Mouse (Mus musculus) intestine, embryonic 15.5 days (tissue): ENCODE measurements around the gene Gm45808. TPM values are rescaled to one million over a fixed set of nuclear protein-coding genes. Genes with fewer than 3 reads are reported as not detected.

Experiments
- ATAC-seq: fragments of 200-750 bp; cut with Nextera tagmentation; 2 replicates; pipeline ENCODE4 v1.8.0; 2017; ENCODE audit warnings: moderate TSS enrichment, moderate library complexity
- H3K27ac ChIP-seq: fragments of 300-500 bp; sonication (generic); 2 replicates; pipeline ENCODE4 v1.5.1; 2015; ENCODE audit warnings: mild to moderate bottlenecking, inconsistent platforms
- H3K27me3 ChIP-seq: fragments of 300-500 bp; sonication (generic); replicated peaks from 2 replicates; pipeline ENCODE4 v1.6.1; 2015; ENCODE audit warnings: inconsistent platforms
- H3K36me3 ChIP-seq: fragments of 300-500 bp; sonication (generic); 2 replicates; pipeline ENCODE4 v1.6.1; 2015; ENCODE audit warnings: inconsistent platforms
- H3K4me1 ChIP-seq: fragments of 300-500 bp; sonication (generic); replicated peaks from 2 replicates; pipeline ENCODE4 v1.6.1; 2015; ENCODE audit warnings: inconsistent platforms
- H3K4me2 ChIP-seq: fragments of 300-500 bp; sonication (generic); replicated peaks from 2 replicates; pipeline ENCODE4 v1.6.1; 2015; ENCODE audit warnings: mild to moderate bottlenecking, inconsistent platforms
- H3K4me3 ChIP-seq: fragments of 300-500 bp; sonication (generic); replicated peaks from 2 replicates; pipeline ENCODE4 v1.5.1; 2015; ENCODE audit warnings: inconsistent platforms
- H3K9ac ChIP-seq: fragments of 300-500 bp; sonication (generic); 2 replicates; pipeline ENCODE4 v1.6.1; 2015; ENCODE audit warnings: inconsistent platforms
- H3K9me3 ChIP-seq: fragments of 300-500 bp; sonication (generic); 2 replicates; pipeline ENCODE4 v1.6.1; 2016; ENCODE audit warnings: inconsistent platforms
- WGBS: fragments of 180-500 bp; shearing (Covaris S2); methylation state at CpG from one replicate; pipeline ENCODE4 v1.1.7; 2015; 5-methylcytosine and 5-hydroxymethylcytosine counted together
- polyA plus RNA-seq: library from polyadenylated mRNA; unstranded; fragments of >200 nt; fragmentation: Nextera tagmentation; extraction: Ambion mirVana; gene quantifications from 2 replicates; pipeline ENCODE4 v1.2.1, GENCODE M21; 2015

The Gm45808 gene
- polyA plus RNA-seq, 1 experiment from 2014 or later = not detected

DNA sequence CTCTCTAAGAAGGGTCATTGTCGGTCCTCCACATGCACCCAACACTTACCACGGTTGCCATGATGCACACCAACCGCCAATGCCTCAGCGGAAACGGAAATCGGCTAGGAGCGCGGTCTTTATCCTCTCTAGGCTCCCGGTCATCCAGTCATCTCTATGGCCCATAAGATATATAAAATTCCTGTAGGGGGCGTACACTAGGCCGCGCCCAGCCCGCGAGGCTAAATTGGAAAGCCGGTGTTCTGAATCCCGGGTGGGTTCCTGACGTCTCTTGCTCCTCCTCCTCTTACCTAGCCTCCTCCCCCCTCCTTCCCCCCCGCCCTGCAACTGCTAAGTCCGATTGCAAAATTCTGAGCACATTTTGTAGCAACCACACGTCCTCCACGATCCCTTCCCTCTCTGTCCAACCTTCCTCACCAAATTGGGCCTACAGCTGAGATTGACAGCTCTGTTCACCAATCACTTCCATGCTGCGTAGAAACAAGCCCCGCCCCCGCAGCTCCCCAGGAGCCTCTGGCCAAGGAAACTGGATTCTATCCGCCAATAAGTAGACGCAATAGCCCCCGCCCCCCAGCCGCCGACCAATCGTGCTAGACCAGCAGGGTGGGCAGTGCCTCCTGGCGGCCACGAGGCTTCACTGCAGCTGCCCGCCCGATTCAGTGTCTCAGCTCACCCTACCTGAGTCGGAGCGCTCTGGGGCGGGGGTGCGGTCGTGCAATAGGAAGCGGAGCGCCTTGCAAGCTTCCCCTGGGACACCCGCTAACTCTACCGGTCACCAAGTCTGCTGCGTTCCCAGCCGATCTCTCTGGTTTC lies 52.2 kb downstream of the Gm45808 start, which contains the start of gene Gys1:
Gene Gys1 (plus strand): TSS at position 642 of the 813 bp plus-strand sequence.
- H3K36me3 ChIP-seq = peaks cover 17% of the 10 kb centered on the region
- ATAC-seq = peak; percentile 98
- H3K27me3 ChIP-seq = no peaks in the 10 kb centered on the region
- peak within 1 kb of the TSS; percentile 73 for H3K4me3 ChIP-seq
- peak within 1 kb of the TSS; percentile 80 for H3K9ac ChIP-seq
- H3K9me3 ChIP-seq = no peaks in the 10 kb centered on the region
- peaks cover 39% of the 10 kb centered on the region for H3K4me1 ChIP-seq
- under 1% methylated on average over 45 of the region's 45 CpGs for WGBS
- peak within 1 kb of the TSS; percentile 86 for H3K27ac ChIP-seq
- peak within 1 kb of the TSS; percentile 90 for H3K4me2 ChIP-seq

DNA sequence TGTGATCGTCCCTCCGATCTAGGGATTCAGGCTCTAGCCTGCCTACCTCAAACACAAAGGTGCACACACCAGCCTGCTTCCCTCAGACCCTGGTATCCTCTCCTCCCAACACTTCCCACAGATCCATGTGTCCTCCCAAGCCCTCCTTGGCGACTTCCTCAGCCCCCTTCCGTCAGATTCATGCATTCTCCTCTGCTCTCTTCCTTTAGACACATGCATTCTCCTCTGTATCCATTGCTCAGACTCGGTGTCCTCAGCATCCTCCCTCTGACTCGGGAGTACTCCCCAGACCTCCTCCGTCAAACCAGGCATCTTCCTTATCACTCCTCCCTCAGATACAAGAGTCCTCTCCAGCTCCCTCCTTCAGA lies 52.8 kb downstream of the Gm45808 start:
- Histone ChIP-seq H3K9me3 (no peaks in the 10 kb centered on the region), H3K9ac (peak overlapping the region; percentile 80), H3K27ac (peak overlapping the region; percentile 86), H3K27me3 (no peaks in the 10 kb centered on the region), H3K4me3 (peak overlapping the region; percentile 73), H3K4me1 (peaks cover 39% of the 10 kb centered on the region), H3K36me3 (peaks cover 22% of the 10 kb centered on the region), H3K4me2 (peak overlapping the region; percentile 90)
- ATAC-seq = no peak
- WGBS = under 1% methylated on average over 7 of the region's 7 CpGs

DNA sequence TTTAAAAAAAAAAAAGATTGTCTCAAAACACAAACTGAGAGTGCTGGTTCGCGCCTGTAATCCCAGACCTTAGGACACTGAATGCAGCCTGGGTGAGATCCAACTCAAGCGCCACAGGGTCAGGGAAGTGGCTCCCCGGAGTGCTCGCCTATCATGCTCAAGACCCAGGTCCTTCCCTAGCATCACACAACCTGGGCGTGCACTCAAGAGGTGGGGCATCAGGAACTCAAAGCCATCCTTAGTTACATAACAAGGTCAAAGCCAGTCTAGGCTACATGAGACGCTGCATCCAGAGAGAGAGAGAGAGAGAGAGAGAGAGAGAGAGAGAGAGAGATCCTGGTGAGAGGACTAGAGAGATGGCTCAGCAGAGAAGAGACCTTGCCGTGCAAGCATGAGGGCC lies 60.1 kb downstream of the Gm45808 start:
- ATAC-seq = no peak
- H3K36me3 ChIP-seq = peaks cover 56% of the 10 kb centered on the region
- no peaks in the 10 kb centered on the region for H3K9me3 ChIP-seq
- no peaks in the 10 kb centered on the region for H3K4me1 ChIP-seq
- no peak overlapping the region for H3K4me3 ChIP-seq
- H3K27ac ChIP-seq = no peak overlapping the region
- WGBS = 93% methylated on average over 8 of the region's 8 CpGs
- H3K9ac ChIP-seq = no peak overlapping the region
- no peaks in the 10 kb centered on the region for H3K27me3 ChIP-seq
- no peak overlapping the region for H3K4me2 ChIP-seq

DNA sequence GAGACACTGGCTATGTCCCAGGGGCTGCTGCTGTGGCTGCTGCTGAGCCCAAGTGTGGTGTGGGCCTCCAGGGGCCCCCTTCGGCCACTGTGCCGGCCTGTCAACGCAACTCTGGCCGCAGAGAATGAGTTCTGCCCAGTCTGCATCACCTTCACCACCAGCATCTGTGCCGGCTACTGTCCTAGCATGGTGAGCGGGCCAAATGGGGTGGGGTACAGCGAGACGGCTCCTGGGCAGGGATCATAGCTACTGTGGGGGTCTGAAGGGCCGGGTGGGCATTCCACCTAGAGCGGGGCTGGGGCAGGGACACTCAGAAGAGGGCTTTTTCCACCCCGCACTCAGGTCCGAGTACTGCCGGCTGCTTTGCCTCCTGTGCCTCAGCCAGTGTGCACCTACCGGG lies 65.4 kb downstream of the Gm45808 start:
- Histone ChIP-seq H3K27me3 (peaks cover 10% of the 10 kb centered on the region), H3K36me3 (peaks cover 37% of the 10 kb centered on the region), H3K9me3 (no peaks in the 10 kb centered on the region), H3K4me2 (no peak overlapping the region), H3K9ac (no peak overlapping the region), H3K4me3 (no peak overlapping the region), H3K27ac (no peak overlapping the region), H3K4me1 (peaks cover 10% of the 10 kb centered on the region)
- 92% methylated on average over 14 of the region's 14 CpGs for WGBS
- ATAC-seq = no peak

DNA sequence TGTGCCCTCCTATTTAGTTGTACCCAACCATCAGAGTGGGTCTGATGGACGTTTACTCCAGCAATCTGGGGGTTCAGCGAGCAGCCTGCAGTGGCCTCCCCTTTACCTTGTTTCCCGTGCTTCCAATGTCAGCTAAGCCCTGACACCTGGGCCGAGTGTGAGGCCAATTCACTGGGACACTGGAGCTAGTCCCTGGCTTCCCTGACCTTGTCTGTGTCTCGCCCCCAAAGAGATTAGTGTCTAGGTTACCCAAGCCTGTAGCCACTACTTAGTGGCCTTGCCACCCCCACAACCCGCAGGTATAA lies 66.0 kb downstream of the Gm45808 start, which contains the start of gene Lhb:
Gene Lhb (plus strand): TSS at position 206 of the 305 bp plus-strand sequence.
- peak within 1 kb of the TSS; percentile 31; the same call in 1 of the 2 replicates for H3K4me2 ChIP-seq
- no peak within 1 kb of the TSS for H3K27ac ChIP-seq
- ATAC-seq = no peak
- H3K27me3 ChIP-seq = peaks cover 15% of the 10 kb centered on the region
- no peaks in the 10 kb centered on the region for H3K9me3 ChIP-seq
- peaks cover 13% of the 10 kb centered on the region for H3K4me1 ChIP-seq
- H3K36me3 ChIP-seq = peaks cover 36% of the 10 kb centered on the region
- 58% methylated on average over 6 of the region's 6 CpGs for WGBS
- 0 out of 2 replicates have a peak within 1 kb of the TSS, but pooled peaks have one; percentile 13 for H3K9ac ChIP-seq
- H3K4me3 ChIP-seq = no peak within 1 kb of the TSS

DNA sequence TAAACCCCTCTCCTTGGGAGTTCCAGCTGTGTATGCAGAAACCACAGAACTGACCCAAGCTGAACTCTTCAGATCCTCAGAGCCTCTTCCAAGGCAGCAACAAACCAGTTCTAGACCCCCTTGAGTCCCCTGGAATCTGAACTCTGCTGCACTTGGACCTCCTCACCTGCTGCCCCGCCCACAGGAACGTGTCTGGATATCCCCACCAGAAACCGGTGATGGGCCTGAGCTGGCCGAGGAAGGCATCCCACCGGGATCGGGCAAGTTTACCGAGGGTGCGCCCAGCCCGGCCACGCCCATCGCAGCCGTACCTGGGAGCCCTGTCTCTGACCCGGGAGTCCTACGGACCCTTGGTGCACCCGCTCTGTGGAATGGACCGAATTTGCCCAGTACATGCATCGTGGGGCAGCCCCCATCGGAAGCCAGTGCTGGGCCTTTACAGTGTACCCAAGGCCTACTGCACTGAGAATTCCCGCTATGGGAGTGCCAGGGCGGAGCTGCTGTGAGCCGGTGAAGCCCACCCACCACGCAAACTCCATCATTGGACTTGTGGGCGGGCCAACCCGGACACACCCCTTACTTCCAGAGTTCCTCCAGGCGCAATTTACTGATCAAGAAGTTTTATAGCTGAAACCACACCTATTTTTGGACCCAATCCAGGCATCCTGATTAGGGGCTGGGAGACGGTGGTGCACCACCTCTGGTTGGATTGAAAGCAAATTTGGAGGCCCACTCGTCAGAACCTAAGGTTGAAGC lies 66.6 kb downstream of the Gm45808 start:
- Histone ChIP-seq H3K4me2 (peak overlapping the region; percentile 31; the same call in 1 of the 2 replicates), H3K27me3 (peaks cover 21% of the 10 kb centered on the region), H3K4me1 (peaks cover 18% of the 10 kb centered on the region), H3K27ac (no peak overlapping the region), H3K36me3 (peaks cover 33% of the 10 kb centered on the region), H3K9ac (0 out of 2 replicates have a peak overlapping the region, but pooled peaks have one; percentile 13), H3K9me3 (no peaks in the 10 kb centered on the region), H3K4me3 (no peak overlapping the region)
- 11% methylated on average over 27 of the region's 27 CpGs for WGBS
- peak; percentile 31; the same call in 1 of the 2 replicates for ATAC-seq

DNA sequence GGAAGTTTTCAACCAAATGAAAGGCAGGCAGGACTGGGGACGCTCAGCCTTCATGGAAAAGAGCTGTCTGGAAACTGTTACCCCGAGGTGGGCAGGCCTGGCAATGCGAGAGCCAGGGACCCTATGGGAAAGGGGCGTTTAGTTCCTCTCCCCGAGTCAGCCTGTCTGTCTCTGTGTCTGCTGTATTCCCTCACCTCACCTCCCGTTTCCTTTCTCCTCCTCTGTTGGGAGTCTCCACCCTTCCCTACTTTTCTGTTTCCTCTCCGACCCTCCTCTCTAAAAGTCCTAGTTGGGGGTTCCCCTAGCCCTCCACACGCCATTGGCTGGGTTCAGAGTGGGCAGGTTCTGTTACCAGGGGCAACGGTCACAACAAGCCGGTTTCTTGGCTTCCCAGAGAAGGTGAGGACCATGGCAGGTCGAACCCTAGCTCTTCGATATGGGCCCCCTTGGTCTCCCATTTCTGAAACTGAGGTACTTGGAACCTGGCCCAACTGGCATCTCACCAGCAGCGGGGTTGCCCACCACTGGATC lies 68.6 kb downstream of the Gm45808 start:
- Histone ChIP-seq H3K4me2 (0 out of 2 replicates have a peak overlapping the region, but pooled peaks have one; percentile 24), H3K27ac (no peak overlapping the region), H3K9ac (no peak overlapping the region)

More for the DNA sequence above, 68.6 kb downstream of the Gm45808 start:
- Histone ChIP-seq H3K36me3 (peaks cover 15% of the 10 kb centered on the region), H3K4me3 (no peak overlapping the region), H3K4me1 (peaks cover 35% of the 10 kb centered on the region), H3K9me3 (no peaks in the 10 kb centered on the region), H3K27me3 (peaks cover 38% of the 10 kb centered on the region)
- WGBS = 8% methylated on average over 13 of the region's 13 CpGs
- no peak for ATAC-seq

Other genes starting within 250 kb of the Gm45808 start
- 3.5 and 3.6 TPM in 2 replicates for gene Cd37, start 247.7 kb downstream of the Gm45808 start, polyA plus RNA-seq
- gene Slc6a16, start 245.7 kb downstream of the Gm45808 start, polyA plus RNA-seq = not detected in 2 replicates
- not detected in 2 replicates for gene Slc6a21, start 209.3 kb downstream of the Gm45808 start, polyA plus RNA-seq
- 20.4 and 29.1 TPM in 2 replicates for gene Trpm4, start 153.0 kb downstream of the Gm45808 start, polyA plus RNA-seq
- gene Hrc, start 151.5 kb downstream of the Gm45808 start, polyA plus RNA-seq = 0.97 and 1.2 TPM in 2 replicates
- gene Ppfia3, start 119.8 kb downstream of the Gm45808 start, polyA plus RNA-seq = 5.6 and 6.9 TPM in 2 replicates
- 1.9 and 2.4 TPM in 2 replicates for gene Lin7b, start 116.2 kb downstream of the Gm45808 start, polyA plus RNA-seq
- 195 and 200 TPM in 2 replicates for gene Snrnp70, start 91.1 kb downstream of the Gm45808 start, polyA plus RNA-seq
- 0.13 and 0.19 TPM in 2 replicates for gene Kcna7, start 81.2 kb downstream of the Gm45808 start, polyA plus RNA-seq
- 1.7 and 2.1 TPM in 2 replicates for gene Ntf5, start 73.1 kb downstream of the Gm45808 start, polyA plus RNA-seq
- gene Lhb, start 66.0 kb downstream of the Gm45808 start, polyA plus RNA-seq = 0.27 and 0.52 TPM in 2 replicates
- 39.6 and 42.4 TPM in 2 replicates for gene Gys1, start 52.0 kb downstream of the Gm45808 start, polyA plus RNA-seq
- 147 and 150 TPM in 2 replicates for gene Ruvbl2, start 48.7 kb downstream of the Gm45808 start, polyA plus RNA-seq
- gene Ftl1, start 26.9 kb downstream of the Gm45808 start, polyA plus RNA-seq = 5,581 and 6,050 TPM in 2 replicates
- gene Bax, start 19.9 kb downstream of the Gm45808 start, polyA plus RNA-seq = 181 and 185 TPM in 2 replicates
- 1.8 and 1.9 TPM in 2 replicates for gene Tulp2, start 4.9 kb downstream of the Gm45808 start, polyA plus RNA-seq
- gene Dhdh, start 2.0 kb upstream of the Gm45808 start, polyA plus RNA-seq = 2.6 and 2.7 TPM in 2 replicates
- gene Nucb1, start 23.6 kb upstream of the Gm45808 start, polyA plus RNA-seq = 209 and 229 TPM in 2 replicates
- gene Ppp1r15a, start 39.5 kb upstream of the Gm45808 start, polyA plus RNA-seq = 16.5 and 17.0 TPM in 2 replicates
- gene Plekha4, start 39.5 kb upstream of the Gm45808 start, polyA plus RNA-seq = 0.83 and 1.5 TPM in 2 replicates
- gene Hsd17b14, start 68.1 kb upstream of the Gm45808 start, polyA plus RNA-seq = 2.1 and 2.8 TPM in 2 replicates
- gene Bcat2, start 83.3 kb upstream of the Gm45808 start, polyA plus RNA-seq = 59.5 and 67.6 TPM in 2 replicates
- 0.18 and 0.30 TPM in 2 replicates for gene Fgf21, start 128.7 kb upstream of the Gm45808 start, polyA plus RNA-seq
- 0.38 and 0.73 TPM in 2 replicates for gene Fut1, start 130.5 kb upstream of the Gm45808 start, polyA plus RNA-seq
- gene Izumo1, start 135.0 kb upstream of the Gm45808 start, polyA plus RNA-seq = 0.13 TPM in 1 of 2 replicates, not detected in the other
- 9.8 and 9.9 TPM in 2 replicates for gene Rasip1, start 140.7 kb upstream of the Gm45808 start, polyA plus RNA-seq
- 5.2 and 7.3 TPM in 2 replicates for gene Mamstr, start 153.2 kb upstream of the Gm45808 start, polyA plus RNA-seq
- gene Fut2, start 179.6 kb upstream of the Gm45808 start, polyA plus RNA-seq = 12.2 and 12.8 TPM in 2 replicates
- 0.73 TPM in 2 replicates for gene Ntn5, start 197.2 kb upstream of the Gm45808 start, polyA plus RNA-seq
- 1.9 and 2.0 TPM in 2 replicates for gene Sec1, start 207.6 kb upstream of the Gm45808 start, polyA plus RNA-seq
- 5.5 and 6.4 TPM in 2 replicates for gene Car11, start 213.0 kb upstream of the Gm45808 start, polyA plus RNA-seq
- gene Dbp, start 218.3 kb upstream of the Gm45808 start, polyA plus RNA-seq = 3.1 and 3.4 TPM in 2 replicates
- 1,110 and 1,134 TPM in 2 replicates for gene Rpl18, start 228.6 kb upstream of the Gm45808 start, polyA plus RNA-seq
- 38.1 and 41.6 TPM in 2 replicates for gene Sphk2, start 231.2 kb upstream of the Gm45808 start, polyA plus RNA-seq
- 19.7 and 22.4 TPM in 2 replicates for gene Fam83e, start 234.4 kb upstream of the Gm45808 start, polyA plus RNA-seq
- gene Spaca4, start 239.0 kb upstream of the Gm45808 start, polyA plus RNA-seq = 0.49 and 0.74 TPM in 2 replicates